Mouse (Mus musculus) lung, postnatal 36 days (tissue): ENCODE data around the gene Slc6a16.

Source experiments
- DNase-seq: peaks from one replicate; pipeline ENCODE4 v3.0.0; 2022; ENCODE audit warnings: mixed read lengths

Slc6a16 gene

GRCm38 (mm10) chr7:45240633-45241388, at the start of gene Slc6a16:
Gene Slc6a16, plus strand, starts transcription at chr7:45241085.
- DNase-seq, result peak; percentile 36

- no peak for DNase-seq
These were observed 49.7 kb upstream of the Slc6a16 start for GRCm38 (mm10) chr7:45191161-45191560.

GRCm38 (mm10) chr7:45191803-45192363, 49.0 kb upstream of the Slc6a16 start:
- no peak for DNase-seq

- DNase-seq, result no peak
These were observed 48.1 kb upstream of the Slc6a16 start for GRCm38 (mm10) chr7:45192585-45193310.

GRCm38 (mm10) chr7:45193406-45193805, 47.5 kb upstream of the Slc6a16 start:
- DNase-seq, result no peak

- DNase-seq, result no peak
These were observed 46.8 kb upstream of the Slc6a16 start for GRCm38 (mm10) chr7:45193871-45194785.

GRCm38 (mm10) chr7:45195341-45196175, 45.3 kb upstream of the Slc6a16 start:
- DNase-seq, result no peak

GRCm38 (mm10) chr7:45196176-45196535, 44.7 kb upstream of the Slc6a16 start:
- DNase-seq, result no peak

- DNase-seq, result no peak
These were observed 43.9 kb upstream of the Slc6a16 start for GRCm38 (mm10) chr7:45196994-45197393.

- DNase-seq, result peak; percentile 86
These were observed 42.5 kb upstream of the Slc6a16 start for GRCm38 (mm10) chr7:45198435-45198834.

- no peak for DNase-seq
These were observed 41.9 kb upstream of the Slc6a16 start for GRCm38 (mm10) chr7:45198961-45199360.

- DNase-seq, result no peak
These were observed 38.2 kb upstream of the Slc6a16 start for GRCm38 (mm10) chr7:45202654-45203053.

GRCm38 (mm10) chr7:45204380-45205143, 36.3 kb upstream of the Slc6a16 start, which contains the start of gene Ccdc155:
Gene Ccdc155, minus strand, starts transcription at chr7:45204892.
- DNase-seq, result peak; percentile 95

- no peak for DNase-seq
These were observed 32.6 kb upstream of the Slc6a16 start for GRCm38 (mm10) chr7:45208260-45208659.

- no peak for DNase-seq
These were observed 29.8 kb upstream of the Slc6a16 start for GRCm38 (mm10) chr7:45211070-45211469.

- DNase-seq, result no peak
These were observed 29.0 kb upstream of the Slc6a16 start, which contains the start of gene Dkkl1 for GRCm38 (mm10) chr7:45211851-45212251. Gene Dkkl1, minus strand, starts transcription at chr7:45212147.

- DNase-seq, result no peak
These were observed 28.5 kb upstream of the Slc6a16 start for GRCm38 (mm10) chr7:45212356-45212755.

GRCm38 (mm10) chr7:45213708-45214107, 27.2 kb upstream of the Slc6a16 start:
- DNase-seq, result no peak

GRCm38 (mm10) chr7:45215673-45216441, 25.0 kb upstream of the Slc6a16 start, which contains the start of gene Tead2:
Gene Tead2, plus strand, starts transcription at chr7:45215753.
- DNase-seq, result peak; percentile 62
